Mouse (Mus musculus): ENCODE data around the gene Wdr95.

The Wdr95 gene

GRCm38 (mm10) chr5:149577449-149577848, 49.0 kb downstream of the Wdr95 start:
- no peak for DNase-seq (ENCODE audit: low read depth, low spot score)

- no peak for DNase-seq (ENCODE audit: low read depth, low spot score)
Observed at GRCm38 (mm10) chr5:149582642-149583262, 54.3 kb downstream of the Wdr95 start.

- DNase-seq (ENCODE audit: low read depth, low spot score) = no peak
Observed at GRCm38 (mm10) chr5:149583507-149583906, 55.0 kb downstream of the Wdr95 start.

GRCm38 (mm10) chr5:149584154-149584655, 55.7 kb downstream of the Wdr95 start:
- no peak for DNase-seq (ENCODE audit: low read depth, low spot score)

- no peak for DNase-seq (ENCODE audit: low read depth, low spot score)
Observed at GRCm38 (mm10) chr5:149585231-149585630, 56.8 kb downstream of the Wdr95 start.

- DNase-seq (ENCODE audit: low read depth, low spot score) = no peak
Observed at GRCm38 (mm10) chr5:149585910-149586309, 57.4 kb downstream of the Wdr95 start.

- no peak for DNase-seq (ENCODE audit: low read depth, low spot score)
Observed at GRCm38 (mm10) chr5:149587327-149587895, 58.9 kb downstream of the Wdr95 start.

GRCm38 (mm10) chr5:149588814-149589534, 60.5 kb downstream of the Wdr95 start:
- no peak for DNase-seq (ENCODE audit: low read depth, low spot score)

- no peak for DNase-seq (ENCODE audit: low read depth, low spot score)
Observed at GRCm38 (mm10) chr5:149589932-149590331, 61.5 kb downstream of the Wdr95 start.

GRCm38 (mm10) chr5:149594215-149594614, 65.7 kb downstream of the Wdr95 start:
- no peak for DNase-seq (ENCODE audit: low read depth, low spot score)

GRCm38 (mm10) chr5:149597351-149597750, 68.9 kb downstream of the Wdr95 start:
- DNase-seq (ENCODE audit: low read depth, low spot score) = no peak

GRCm38 (mm10) chr5:149601996-149602395, 73.5 kb downstream of the Wdr95 start:
- DNase-seq (ENCODE audit: low read depth, low spot score) = no peak

- peak; percentile 51 for DNase-seq (ENCODE audit: low read depth, low spot score)
Observed at GRCm38 (mm10) chr5:149603241-149603640, 74.8 kb downstream of the Wdr95 start.

GRCm38 (mm10) chr5:149607083-149607720, 78.7 kb downstream of the Wdr95 start:
- DNase-seq (ENCODE audit: low read depth, low spot score) = no peak

GRCm38 (mm10) chr5:149611476-149612164, 83.1 kb downstream of the Wdr95 start:
- peak; percentile 52 for DNase-seq (ENCODE audit: low read depth, low spot score)

- DNase-seq (ENCODE audit: low read depth, low spot score) = no peak
Observed at GRCm38 (mm10) chr5:149612165-149612518, 83.7 kb downstream of the Wdr95 start.

GRCm38 (mm10) chr5:149612740-149613139, 84.3 kb downstream of the Wdr95 start:
- DNase-seq (ENCODE audit: low read depth, low spot score) = peak; percentile 7

GRCm38 (mm10) chr5:149616138-149616537, 87.7 kb downstream of the Wdr95 start:
- no peak for DNase-seq (ENCODE audit: low read depth, low spot score)

- no peak for DNase-seq (ENCODE audit: low read depth, low spot score)
Observed at GRCm38 (mm10) chr5:149616817-149617216, 88.3 kb downstream of the Wdr95 start.

- DNase-seq (ENCODE audit: low read depth, low spot score) = no peak
Observed at GRCm38 (mm10) chr5:149617776-149618425, 89.4 kb downstream of the Wdr95 start.

- no peak for DNase-seq (ENCODE audit: low read depth, low spot score)
Observed at GRCm38 (mm10) chr5:149622152-149622551, 93.7 kb downstream of the Wdr95 start.
